Mouse (Mus musculus): ENCODE measurements around the gene Iqce.

GRCm38 (mm10) chr5:140674036-140674435 lies 28.1 kb downstream of the Iqce start:
- TF ChIP-seq CTCF (IDR thresholded peaks at IDR 0.05; ENCODE audit: low read depth, low read length) (no peak), POLR2A (IDR thresholded peaks at IDR 0.05; ENCODE audit: extremely low read depth, insufficient read depth, low read length) (no peak)
